ENCODE assay signal across 1 mouse cellular context in genomic region chr7:99500201-99500600, GRCm38 (mm10).
TF ChIP-seq lines count a peak whose summit lies in the region.

No protein-coding gene starts in this region.

TF ChIP-seq in CH12.LX, 34 proteins besides CTCF, POLR2A, EP300 and RAD21 (continued from another document):
- TF ChIP-seq ELF1 (IDR thresholded peaks at IDR 0.05; ENCODE audit: low read depth, low read length) = 0 out of 2 replicates have a peak, but pooled peaks have one; percentile 22
- TF ChIP-seq CHD1 (IDR thresholded peaks at IDR 0.05; ENCODE audit: low read depth, low read length) = no peak
- peak; percentile 98 for TF ChIP-seq SMC3 (IDR thresholded peaks at IDR 0.05; ENCODE audit: low read depth, low read length)
- TF ChIP-seq MEF2A (IDR thresholded peaks at IDR 0.05; ENCODE audit: borderline replicate concordance, low read depth, low read length) = no peak
- TF ChIP-seq GABPA (IDR thresholded peaks at IDR 0.05; ENCODE audit: insufficient replicate concordance, low read depth, low read length) = no peak
- TF ChIP-seq ZC3H11A (IDR thresholded peaks at IDR 0.05; ENCODE audit: low read depth, low read length) = peak; percentile 87
- TF ChIP-seq MAX (IDR thresholded peaks at IDR 0.05; ENCODE audit: low read length) = 0 out of 2 replicates have a peak, but pooled peaks have one; percentile 29
- TF ChIP-seq BHLHE40 (IDR thresholded peaks at IDR 0.05; ENCODE audit: low read depth, low read length) = 0 out of 2 replicates have a peak, but pooled peaks have one; percentile 14
- no peak for TF ChIP-seq PAX5 (IDR thresholded peaks at IDR 0.05; ENCODE audit: low read length)
- no peak for TF ChIP-seq MAZ (IDR thresholded peaks at IDR 0.05; ENCODE audit: low read depth, low read length)
- no peak for TF ChIP-seq MXI1 (IDR thresholded peaks at IDR 0.05; ENCODE audit: low read depth, low read length)
- TF ChIP-seq IRF4 (IDR thresholded peaks at IDR 0.05; ENCODE audit: low read depth, low read length) = peak; percentile 69
- TF ChIP-seq KAT2A (IDR thresholded peaks at IDR 0.05; ENCODE audit: insufficient replicate concordance, low read length) = no peak
- no peak for TF ChIP-seq ZNF384 (IDR thresholded peaks at IDR 0.05; ENCODE audit: low read depth, low read length)
- TF ChIP-seq CHD2 (IDR thresholded peaks at IDR 0.05; ENCODE audit: low read length) = no peak
